10 mouse cellular contexts compared by ENCODE assay signal in genomic region chr7:100908061-100908460, GRCm38 (mm10). TPM values are rescaled to one million over a fixed set of nuclear protein-coding genes. Genes with fewer than 3 reads are reported as not detected.
DNase-seq lines count a peak whose midpoint lies in the region; ATAC-seq and TF ChIP-seq lines count a peak whose summit lies in the region.
"Had no signal": no experiment of that assay in that cellular context is flagged by ENCODE, and none has a peak within 500 bp of the region (broad histone marks: within the 10 kb centered on the region; RNA-seq: fewer than 3 reads in every experiment).

No protein-coding gene starts in this region.

- no peak for DNase-seq in forebrain, embryonic 11.5 days (ENCODE audit: low spot score)
- DNase-seq in forebrain, embryonic 14.5 days (ENCODE audit: low spot score): no peak
- DNase-seq in kidney, adult 11 months: peak; percentile 63
- peak; percentile 37 for DNase-seq in lung, postnatal 0 days (ENCODE audit: low spot score)
- DNase-seq in thymus, adult 18-20 months: no peak
- no peak for DNase-seq in right cerebral cortex, postnatal 10 days (ENCODE audit: low spot score in 2 of 2)
- DNase-seq in layer of hippocampus, adult 8-10 months (ENCODE audit: low spot score in 2 of 2): no peak
- DNase-seq: cerebellum, adult 11 months had no signal

- no peak overlapping the region for H3K4me2 ChIP-seq in forebrain, embryonic 11.5 days (ENCODE audit: low read depth, low read length, severe bottlenecking)
- no peak overlapping the region for H3K4me2 ChIP-seq in forebrain, embryonic 14.5 days (ENCODE audit: low read length)
- peak overlapping the region; percentile 48; the same call in 1 of the 2 replicates for H3K4me2 ChIP-seq in embryonic facial prominence, embryonic 13.5 days
- H3K4me2 ChIP-seq in lung, postnatal 0 days (replicated peaks; ENCODE audit: low read depth, low read length): 0 out of 2 replicates have a peak overlapping the region, but pooled peaks have one; percentile 30

- TF ChIP-seq EP300 in lung, postnatal 0 days (IDR thresholded peaks at IDR 0.05): no peak

- 82% methylated on average over 8 of the region's 8 CpGs for WGBS in forebrain, embryonic 11.5 days
- WGBS in forebrain, embryonic 14.5 days: 85% methylated on average over 8 of the region's 8 CpGs
- 65% methylated on average over 8 of the region's 8 CpGs for WGBS in embryonic facial prominence, embryonic 13.5 days
- WGBS in lung, postnatal 0 days: 59% methylated on average over 8 of the region's 8 CpGs

- H3K4me3 ChIP-seq in forebrain, embryonic 11.5 days (ENCODE audit: low read depth, low read length): no peak overlapping the region
- no peak overlapping the region for H3K4me3 ChIP-seq in forebrain, embryonic 14.5 days (ENCODE audit: low read depth, low read length)
- no peak overlapping the region for H3K4me3 ChIP-seq in embryonic facial prominence, embryonic 13.5 days
- H3K4me3 ChIP-seq in lung, postnatal 0 days (ENCODE audit: low read depth, low read length): no peak overlapping the region

- no peak for TF ChIP-seq CTCF in lung, postnatal 0 days (IDR thresholded peaks at IDR 0.05)

- H3K36me3 ChIP-seq in forebrain, embryonic 11.5 days (ENCODE audit: control insufficient read depth, insufficient read depth, low read length): no peaks in the 10 kb centered on the region; the same call in 1 of the 2 replicates
- no peaks in the 10 kb centered on the region for H3K36me3 ChIP-seq in forebrain, embryonic 14.5 days (ENCODE audit: control insufficient read depth, insufficient read depth, low read length)
- peaks cover 31% of the 10 kb centered on the region for H3K36me3 ChIP-seq in embryonic facial prominence, embryonic 13.5 days
- no peaks in the 10 kb centered on the region for H3K36me3 ChIP-seq in lung, postnatal 0 days (ENCODE audit: insufficient read depth, low read length)

- H3K4me1 ChIP-seq in forebrain, embryonic 11.5 days (replicated peaks; ENCODE audit: control insufficient read depth, insufficient read depth, low read length): peaks cover 19% of the 10 kb centered on the region
- peaks cover 8% of the 10 kb centered on the region for H3K4me1 ChIP-seq in forebrain, embryonic 14.5 days (ENCODE audit: control insufficient read depth, insufficient read depth, low read length)
- H3K4me1 ChIP-seq in embryonic facial prominence, embryonic 13.5 days: peaks cover 59% of the 10 kb centered on the region
- H3K4me1 ChIP-seq in lung, postnatal 0 days (ENCODE audit: insufficient read depth, low read depth, low read length): peaks cover 15% of the 10 kb centered on the region

- no peak for ATAC-seq in forebrain, embryonic 11.5 days (replicated peaks; ENCODE audit: low FRiP score)
- ATAC-seq in forebrain, embryonic 14.5 days: no peak
- no peak for ATAC-seq in embryonic facial prominence, embryonic 13.5 days (ENCODE audit: insufficient number of reproducible peaks, insufficient read depth, low FRiP score, low TSS enrichment, low read depth)
- peak; percentile 43 for ATAC-seq in lung, postnatal 0 days

- H3K27ac ChIP-seq in forebrain, embryonic 11.5 days (ENCODE audit: low read depth, low read length): no peak overlapping the region
- no peak overlapping the region for H3K27ac ChIP-seq in forebrain, embryonic 14.5 days (ENCODE audit: low read depth, low read length)
- H3K27ac ChIP-seq in embryonic facial prominence, embryonic 13.5 days: peak overlapping the region; percentile 86
- H3K27ac ChIP-seq in lung, postnatal 0 days (ENCODE audit: low read length): peak overlapping the region; percentile 66
- H3K27ac ChIP-seq: macrophage had no signal

- peak overlapping the region; percentile 20; the same call in 1 of the 2 replicates for H3K9ac ChIP-seq in forebrain, embryonic 11.5 days (ENCODE audit: low read length)
- no peak overlapping the region for H3K9ac ChIP-seq in forebrain, embryonic 14.5 days (ENCODE audit: low read length)
- peak overlapping the region; percentile 45 for H3K9ac ChIP-seq in embryonic facial prominence, embryonic 13.5 days
- H3K9ac ChIP-seq in lung, postnatal 0 days (replicated peaks; ENCODE audit: low read depth): no peak overlapping the region

- no peaks in the 10 kb centered on the region for H3K27me3 ChIP-seq in forebrain, embryonic 11.5 days (ENCODE audit: control insufficient read depth, insufficient read depth, low read length)
- no peaks in the 10 kb centered on the region for H3K27me3 ChIP-seq in forebrain, embryonic 14.5 days (replicated peaks; ENCODE audit: control insufficient read depth, insufficient read depth, low read length)
- H3K27me3 ChIP-seq in embryonic facial prominence, embryonic 13.5 days: no peaks in the 10 kb centered on the region
- H3K27me3 ChIP-seq in lung, postnatal 0 days (replicated peaks; ENCODE audit: insufficient read depth, low read length): no peaks in the 10 kb centered on the region

- no peaks in the 10 kb centered on the region for H3K9me3 ChIP-seq in forebrain, embryonic 11.5 days (ENCODE audit: control insufficient read depth, low read length)
- H3K9me3 ChIP-seq in forebrain, embryonic 14.5 days (replicated peaks; ENCODE audit: control insufficient read depth, low read length): no peaks in the 10 kb centered on the region
- no peaks in the 10 kb centered on the region for H3K9me3 ChIP-seq in embryonic facial prominence, embryonic 13.5 days
- H3K9me3 ChIP-seq in lung, postnatal 0 days (ENCODE audit: low read length): no peaks in the 10 kb centered on the region

RNA-seq across cellular contexts. Expression of gene Arhgef17, which starts 23.8 kb away (rescaled TPM):
- polyA plus RNA-seq in forebrain, embryonic 11.5 days (2014; fragmentation: Nextera tagmentation; extraction: Ambion mirVana): 7.8 and 10.1 TPM in 2 replicates
- 8.0 and 8.8 TPM in 2 replicates for polyA plus RNA-seq in forebrain, embryonic 14.5 days (2014; fragmentation: Nextera tagmentation; extraction: Ambion mirVana)
- 8.0 and 8.3 TPM in 2 replicates for polyA plus RNA-seq in embryonic facial prominence, embryonic 13.5 days (2015; fragmentation: Nextera tagmentation; extraction: Ambion mirVana)
- 5.8 and 7.0 TPM in 2 replicates for polyA plus RNA-seq in lung, postnatal 0 days (2015; fragmentation: Nextera tagmentation; extraction: Ambion mirVana)
- 100 to 1,000 TPM; 149 to 173 (median 162) TPM for total RNA-seq in layer of hippocampus, adult 8-10 months (2022)

RNA-seq across cellular contexts. Expression of gene Relt, which starts 44.8 kb away (rescaled TPM):
- polyA plus RNA-seq in forebrain, embryonic 11.5 days (2014; fragmentation: Nextera tagmentation; extraction: Ambion mirVana): 2.5 and 2.7 TPM in 2 replicates
- 2.6 TPM in 2 replicates for polyA plus RNA-seq in forebrain, embryonic 14.5 days (2014; fragmentation: Nextera tagmentation; extraction: Ambion mirVana)
- 4.2 TPM in 2 replicates for polyA plus RNA-seq in embryonic facial prominence, embryonic 13.5 days (2015; fragmentation: Nextera tagmentation; extraction: Ambion mirVana)
- polyA plus RNA-seq in lung, postnatal 0 days (2015; fragmentation: Nextera tagmentation; extraction: Ambion mirVana): 2.8 and 3.8 TPM in 2 replicates
- total RNA-seq in layer of hippocampus, adult 8-10 months (2022): 10 to 100 TPM; 11.6 to 14.1 (median 12.8) TPM

Comparison
In these comparisons a context has a peak if more than half of its experiments do, and no peak if none do; other contexts are left out.
1. H3K9ac ChIP-seq: peak in forebrain, embryonic 11.5 days (single experiment) and embryonic facial prominence, embryonic 13.5 days (single experiment); none in forebrain, embryonic 14.5 days (single experiment) and lung, postnatal 0 days (single experiment).
2. DNase-seq: peak in kidney, adult 11 months (single experiment) and lung, postnatal 0 days (single experiment); none in forebrain, embryonic 11.5 days (single experiment), forebrain, embryonic 14.5 days (single experiment), thymus, adult 18-20 months (0 of 2), right cerebral cortex, postnatal 10 days (0 of 2) and layer of hippocampus, adult 8-10 months (0 of 2).
3. H3K27ac ChIP-seq: peak in embryonic facial prominence, embryonic 13.5 days (single experiment) and lung, postnatal 0 days (single experiment); none in forebrain, embryonic 11.5 days (single experiment) and forebrain, embryonic 14.5 days (single experiment).
4. H3K4me2 ChIP-seq: peak in embryonic facial prominence, embryonic 13.5 days (single experiment) and lung, postnatal 0 days (single experiment); none in forebrain, embryonic 11.5 days (single experiment) and forebrain, embryonic 14.5 days (single experiment).